Mouse (Mus musculus): Measurements from ENCODE around the gene Gle1.

DNA sequence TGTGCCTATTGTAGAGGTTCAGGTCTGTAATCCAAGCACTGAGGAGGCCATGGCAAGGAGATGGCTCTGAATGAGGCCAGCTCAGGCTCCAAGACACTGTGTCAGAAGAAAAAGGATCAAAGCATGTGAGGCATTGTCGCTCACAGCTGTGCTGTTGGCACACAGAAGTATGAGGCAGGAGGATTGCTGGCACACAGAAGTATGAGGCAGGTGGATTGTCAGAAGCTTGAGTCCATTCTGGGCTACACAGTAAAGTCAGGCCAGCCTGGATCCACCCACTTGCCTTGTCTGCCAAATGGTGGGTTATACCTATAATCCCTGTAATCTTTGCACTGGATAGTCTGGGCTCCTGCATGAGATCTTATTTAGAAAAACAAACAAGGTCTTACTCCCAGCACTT, 37.1 kb upstream of the Gle1 start:
- TF ChIP-seq POLR2A (IDR thresholded peaks at IDR 0.05; ENCODE audit: extremely low read depth, insufficient read depth, low read length), result no peak
- no peak for TF ChIP-seq CTCF (IDR thresholded peaks at IDR 0.05; ENCODE audit: extremely low read depth, insufficient read depth, low read length)
